Mouse (Mus musculus) heart, adult 2 months (tissue): Measurements from ENCODE around the gene Il6ra.

ENCODE experiments used
- EP300 ChIP-seq: fragments of 200-500 bp; IDR thresholded peaks from 2 replicates; pipeline ENCODE4 v1.6.1; 2011; ENCODE audit warnings: low read depth, low read length, control low read depth; ENCODE audit not compliant: insufficient read depth
- POLR2A ChIP-seq: fragments of 200-500 bp; IDR thresholded peaks from 2 replicates; pipeline ENCODE4 v1.6.1; 2011; ENCODE audit warnings: mild to moderate bottlenecking, low read depth, low read length, control low read depth; ENCODE audit not compliant: insufficient read depth

DNA sequence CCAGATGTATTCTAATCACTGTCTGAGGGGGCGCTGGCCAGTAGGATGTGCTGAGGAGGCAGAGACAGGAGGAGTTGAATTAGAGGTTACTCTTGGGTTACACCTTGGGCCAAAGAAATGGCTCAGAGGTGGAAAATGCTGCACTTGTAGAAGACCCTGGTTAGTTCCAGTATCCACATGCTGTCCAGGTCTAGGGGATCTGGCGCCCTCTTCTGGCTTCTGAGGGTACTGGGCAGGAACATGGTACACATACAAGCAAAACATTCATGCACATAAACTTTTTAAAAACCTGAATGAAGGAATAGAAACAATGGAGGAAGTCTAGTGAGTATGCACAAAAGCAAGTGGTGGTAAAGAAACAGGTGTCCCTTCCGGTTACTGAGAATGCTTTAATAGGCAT, 55.6 kb downstream of the Il6ra start:
- no peak for TF ChIP-seq POLR2A
- no peak for TF ChIP-seq EP300
